Mouse (Mus musculus): Measurements from ENCODE around the gene Phf21a. TPM values are rescaled to one million over a fixed set of nuclear protein-coding genes. Genes with fewer than 3 reads are reported as not detected.

Gene Phf21a
- polyA plus RNA-seq, 1 experiment from 2014 or later = 37.2 TPM

DNA sequence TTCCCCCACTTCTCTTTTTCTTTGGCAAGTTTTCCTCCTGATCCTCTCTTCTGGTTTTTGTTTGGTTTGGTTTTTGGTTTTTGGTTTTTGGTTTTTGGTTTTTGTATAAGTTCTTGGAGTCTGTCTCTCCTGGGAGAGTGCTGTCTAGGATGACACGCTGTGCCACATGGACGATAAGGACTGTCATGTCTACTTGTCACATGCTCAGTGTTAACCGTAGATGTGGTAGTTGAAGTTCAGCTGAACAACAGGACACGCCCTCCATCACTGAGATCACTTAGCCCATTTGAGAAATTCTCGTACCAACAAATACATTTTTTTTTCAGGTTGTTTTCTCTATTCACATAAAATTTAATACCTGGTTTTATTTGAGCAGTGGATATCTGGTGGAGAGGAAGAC is 224.3 kb downstream of the Phf21a start:
- Histone ChIP-seq H3K9ac (no peak overlapping the region), H3K9me3 (no peaks in the 10 kb centered on the region), H3K27ac (replicated peaks) (no peak overlapping the region), H3K36me3 (peaks cover 5% of the 10 kb centered on the region; the same call in 1 of the 2 replicates), H3K27me3 (no peaks in the 10 kb centered on the region), H3K4me2 (no peak overlapping the region), H3K4me3 (no peak overlapping the region), H3K4me1 (replicated peaks) (no peaks in the 10 kb centered on the region; the same call in 1 of the 2 replicates)
- WGBS = 88% methylated on average over 5 of the region's 5 CpGs
- no peak for ATAC-seq (ENCODE audit: low FRiP score, low read depth)

DNA sequence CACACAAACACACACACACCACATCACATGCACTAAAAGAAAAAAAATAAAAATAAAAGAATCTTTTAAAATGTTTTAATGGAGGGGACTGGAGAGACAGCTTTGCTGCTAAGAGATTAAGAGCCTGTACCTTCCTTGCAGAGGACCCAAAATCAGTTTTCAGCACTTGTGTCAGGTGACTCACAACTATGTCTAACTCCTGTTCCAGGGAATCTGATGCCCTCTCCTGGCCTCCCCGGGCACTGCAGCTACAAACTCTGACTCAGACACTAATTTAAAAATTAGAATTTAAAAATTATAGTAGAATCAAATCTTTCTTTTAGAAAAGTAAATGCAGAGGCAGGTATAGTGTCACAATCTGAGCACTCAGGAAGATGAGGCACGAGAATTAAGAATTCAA is 229.8 kb downstream of the Phf21a start:
- no peaks in the 10 kb centered on the region for H3K4me1 ChIP-seq (replicated peaks)
- no peak overlapping the region for H3K4me2 ChIP-seq
- H3K9me3 ChIP-seq = no peaks in the 10 kb centered on the region
- H3K36me3 ChIP-seq = peaks cover 22% of the 10 kb centered on the region
- ATAC-seq (ENCODE audit: low FRiP score, low read depth) = no peak
- H3K4me3 ChIP-seq = no peak overlapping the region
- H3K9ac ChIP-seq = no peak overlapping the region
- WGBS = 87% methylated on average over 2 of the region's 2 CpGs
- H3K27ac ChIP-seq (replicated peaks) = no peak overlapping the region
- no peaks in the 10 kb centered on the region for H3K27me3 ChIP-seq

GRCm38 (mm10) chr2:92325676-92326075 is 232.8 kb downstream of the Phf21a start:
- H3K36me3 ChIP-seq = peaks cover 22% of the 10 kb centered on the region
- H3K9ac ChIP-seq = no peak overlapping the region

GRCm38 (mm10) chr2:92326221-92326620 is 233.3 kb downstream of the Phf21a start:
- Histone ChIP-seq H3K4me3 (no peak overlapping the region), H3K27me3 (no peaks in the 10 kb centered on the region), H3K9ac (no peak overlapping the region), H3K27ac (replicated peaks) (no peak overlapping the region), H3K9me3 (no peaks in the 10 kb centered on the region), H3K4me2 (no peak overlapping the region), H3K4me1 (replicated peaks) (no peaks in the 10 kb centered on the region), H3K36me3 (peaks cover 22% of the 10 kb centered on the region)
- WGBS = 95% methylated on average over 1 of the region's 1 CpGs
- no peak for ATAC-seq (ENCODE audit: low FRiP score, low read depth)

More at GRCm38 (mm10) chr2:92325676-92326075, 232.8 kb downstream of the Phf21a start:
- Histone ChIP-seq H3K27me3 (no peaks in the 10 kb centered on the region), H3K9me3 (no peaks in the 10 kb centered on the region), H3K4me1 (replicated peaks) (no peaks in the 10 kb centered on the region), H3K4me3 (no peak overlapping the region), H3K27ac (replicated peaks) (no peak overlapping the region), H3K4me2 (no peak overlapping the region)
- ATAC-seq (ENCODE audit: low FRiP score, low read depth) = no peak
- 86% methylated on average over 7 of the region's 7 CpGs for WGBS

GRCm38 (mm10) chr2:92327601-92328000 is 234.7 kb downstream of the Phf21a start:
- Histone ChIP-seq H3K9me3 (no peaks in the 10 kb centered on the region), H3K4me1 (replicated peaks) (no peaks in the 10 kb centered on the region), H3K9ac (no peak overlapping the region), H3K27me3 (no peaks in the 10 kb centered on the region), H3K27ac (replicated peaks) (no peak overlapping the region), H3K36me3 (peaks cover 16% of the 10 kb centered on the region), H3K4me2 (no peak overlapping the region), H3K4me3 (no peak overlapping the region)
- WGBS = 92% methylated on average over 4 of the region's 4 CpGs
- no peak for ATAC-seq (ENCODE audit: low FRiP score, low read depth)

- Histone ChIP-seq H3K27me3 (no peaks in the 10 kb centered on the region), H3K4me1 (replicated peaks) (no peaks in the 10 kb centered on the region), H3K27ac (replicated peaks) (no peak overlapping the region), H3K4me2 (no peak overlapping the region), H3K4me3 (no peak overlapping the region), H3K36me3 (peaks cover 13% of the 10 kb centered on the region), H3K9ac (no peak overlapping the region), H3K9me3 (no peaks in the 10 kb centered on the region)
- ATAC-seq (ENCODE audit: low FRiP score, low read depth) = no peak
- WGBS = 95% methylated on average over 8 of the region's 8 CpGs
Measured at GRCm38 (mm10) chr2:92328206-92328605, 235.3 kb downstream of the Phf21a start.

DNA sequence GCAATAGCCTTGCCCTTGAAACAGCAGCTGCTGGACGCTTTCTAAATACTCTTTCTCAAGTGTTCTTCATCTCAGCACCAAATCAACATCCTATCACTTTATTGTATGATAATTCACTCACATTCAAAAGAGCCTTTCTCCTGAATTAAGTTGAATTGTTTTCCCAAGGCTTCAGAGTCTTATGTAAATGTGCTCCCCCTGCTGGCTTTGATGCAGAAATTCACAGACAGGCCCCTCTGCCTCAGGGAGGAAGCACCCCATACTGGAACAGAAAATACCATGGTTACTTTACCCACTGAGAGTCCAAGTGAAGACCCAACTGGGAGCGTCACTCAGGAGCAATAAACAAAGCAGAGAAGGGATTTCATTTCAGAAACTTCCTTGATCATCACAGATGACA is 237.9 kb downstream of the Phf21a start:
- 54% methylated on average over 2 of the region's 2 CpGs for WGBS
- H3K27me3 ChIP-seq = no peaks in the 10 kb centered on the region
- no peak overlapping the region for H3K4me3 ChIP-seq
- H3K36me3 ChIP-seq = peaks cover 18% of the 10 kb centered on the region
- H3K9ac ChIP-seq = no peak overlapping the region
- H3K4me2 ChIP-seq = no peak overlapping the region
- H3K9me3 ChIP-seq = no peaks in the 10 kb centered on the region
- H3K4me1 ChIP-seq (replicated peaks) = no peaks in the 10 kb centered on the region
- H3K27ac ChIP-seq (replicated peaks) = no peak overlapping the region
- no peak for ATAC-seq (ENCODE audit: low FRiP score, low read depth)

GRCm38 (mm10) chr2:92331410-92331809 is 238.5 kb downstream of the Phf21a start:
- peaks cover 18% of the 10 kb centered on the region for H3K36me3 ChIP-seq
- H3K4me3 ChIP-seq = no peak overlapping the region
- H3K27me3 ChIP-seq = no peaks in the 10 kb centered on the region
- no peak overlapping the region for H3K27ac ChIP-seq (replicated peaks)
- H3K4me2 ChIP-seq = no peak overlapping the region
- H3K9me3 ChIP-seq = no peaks in the 10 kb centered on the region
- H3K9ac ChIP-seq = no peak overlapping the region
- H3K4me1 ChIP-seq (replicated peaks) = no peaks in the 10 kb centered on the region
- ATAC-seq (ENCODE audit: low FRiP score, low read depth) = no peak
- WGBS = 79% methylated on average over 2 of the region's 2 CpGs

- H3K36me3 ChIP-seq = peaks cover 18% of the 10 kb centered on the region
- no peaks in the 10 kb centered on the region for H3K4me1 ChIP-seq (replicated peaks)
- H3K27ac ChIP-seq (replicated peaks) = no peak overlapping the region
- no peak overlapping the region for H3K4me3 ChIP-seq
- WGBS = 92% methylated on average over 2 of the region's 2 CpGs
- no peak overlapping the region for H3K4me2 ChIP-seq
- ATAC-seq (ENCODE audit: low FRiP score, low read depth) = no peak
- H3K9me3 ChIP-seq = no peaks in the 10 kb centered on the region
- no peaks in the 10 kb centered on the region for H3K27me3 ChIP-seq
- H3K9ac ChIP-seq = no peak overlapping the region
Measured at GRCm38 (mm10) chr2:92331871-92332270, 239.0 kb downstream of the Phf21a start.

- ATAC-seq (ENCODE audit: low FRiP score, low read depth) = no peak
- Histone ChIP-seq H3K4me2 (no peak overlapping the region), H3K9ac (no peak overlapping the region), H3K4me3 (no peak overlapping the region), H3K27me3 (no peaks in the 10 kb centered on the region), H3K9me3 (no peaks in the 10 kb centered on the region), H3K4me1 (replicated peaks) (no peaks in the 10 kb centered on the region), H3K36me3 (peaks cover 14% of the 10 kb centered on the region), H3K27ac (replicated peaks) (no peak overlapping the region)
Measured at GRCm38 (mm10) chr2:92342418-92342817, 249.5 kb downstream of the Phf21a start.

DNA sequence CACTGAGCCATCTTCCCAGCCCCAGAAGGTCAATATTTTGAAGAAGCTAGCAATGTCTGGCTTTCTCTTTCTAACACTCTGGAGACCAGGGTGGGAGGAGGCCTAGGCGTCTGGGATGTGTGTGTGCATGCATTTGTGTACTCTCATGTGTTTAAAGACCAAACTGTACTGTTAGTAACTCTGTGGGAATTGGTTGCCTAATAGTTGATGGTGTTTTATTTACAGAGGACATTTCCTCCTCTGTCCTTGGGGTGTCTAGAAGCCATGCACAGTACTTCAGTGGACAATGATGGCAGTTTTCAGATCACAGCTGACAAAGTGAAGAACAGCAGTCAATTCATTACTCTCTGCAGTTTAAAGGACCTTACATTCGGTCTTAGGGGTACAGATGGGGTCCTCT is 254.3 kb downstream of the Phf21a start:
- Histone ChIP-seq H3K9me3 (no peaks in the 10 kb centered on the region), H3K4me2 (no peak overlapping the region), H3K27ac (replicated peaks) (no peak overlapping the region), H3K27me3 (no peaks in the 10 kb centered on the region), H3K4me1 (replicated peaks) (no peaks in the 10 kb centered on the region), H3K36me3 (peaks cover 31% of the 10 kb centered on the region), H3K9ac (no peak overlapping the region), H3K4me3 (no peak overlapping the region)
- 92% methylated on average over 2 of the region's 2 CpGs for WGBS
- no peak for ATAC-seq (ENCODE audit: low FRiP score, low read depth)

DNA sequence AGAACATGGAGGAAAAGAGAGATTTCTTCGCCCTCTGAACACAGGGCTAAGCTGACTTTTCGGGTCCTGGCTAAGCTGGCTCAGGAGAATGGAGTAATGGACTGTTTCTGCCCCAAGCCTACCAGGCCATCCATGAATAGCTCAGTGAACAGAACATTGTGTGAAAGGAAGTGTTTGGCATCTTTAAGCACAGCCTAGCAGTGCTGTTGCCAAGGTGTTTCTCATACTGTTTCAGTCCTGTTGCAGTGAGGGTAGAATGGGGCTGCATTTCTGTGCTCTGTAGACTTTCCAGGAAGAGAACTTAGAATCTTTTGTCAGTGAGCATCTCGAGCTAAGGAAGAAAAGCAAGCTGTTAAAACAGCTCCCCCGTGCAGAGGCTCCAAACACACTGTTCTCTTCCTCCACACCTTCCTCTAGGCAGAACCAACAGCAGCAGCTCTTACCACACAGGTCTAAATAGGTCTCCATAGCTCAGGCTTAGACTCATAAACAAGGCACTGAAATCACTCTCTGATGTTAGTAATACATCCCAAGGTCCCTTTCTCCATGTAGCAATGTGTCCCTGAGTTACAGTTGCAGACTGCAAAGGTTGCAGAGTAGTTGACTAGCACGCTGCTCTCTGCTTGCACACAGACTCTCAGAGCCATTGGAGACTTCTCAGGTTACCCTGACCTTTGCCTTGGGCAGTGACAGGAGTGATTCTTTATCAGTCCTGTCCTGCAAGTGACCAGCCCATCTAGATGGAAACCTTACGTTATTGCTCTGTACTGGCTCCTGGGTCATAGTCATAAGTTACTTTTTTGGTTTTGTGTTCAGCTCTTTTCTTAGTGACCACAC is 256.9 kb downstream of the Phf21a start:
- Histone ChIP-seq H3K9me3 (no peaks in the 10 kb centered on the region), H3K27ac (replicated peaks) (peak overlapping the region; percentile 42), H3K36me3 (peaks cover 33% of the 10 kb centered on the region), H3K4me3 (no peak overlapping the region), H3K4me1 (replicated peaks) (no peaks in the 10 kb centered on the region; the same call in 1 of the 2 replicates), H3K27me3 (no peaks in the 10 kb centered on the region), H3K4me2 (no peak overlapping the region), H3K9ac (no peak overlapping the region)
- no peak for ATAC-seq (ENCODE audit: low FRiP score, low read depth)
- 73% methylated on average over 6 of the region's 6 CpGs for WGBS

- 82% methylated on average over 5 of the region's 5 CpGs for WGBS
- ATAC-seq (ENCODE audit: low FRiP score, low read depth) = no peak
- Histone ChIP-seq H3K9ac (no peak overlapping the region), H3K36me3 (peaks cover 30% of the 10 kb centered on the region), H3K4me3 (no peak overlapping the region), H3K4me1 (replicated peaks) (no peaks in the 10 kb centered on the region; the same call in 1 of the 2 replicates), H3K27ac (replicated peaks) (no peak overlapping the region), H3K9me3 (no peaks in the 10 kb centered on the region), H3K27me3 (no peaks in the 10 kb centered on the region), H3K4me2 (no peak overlapping the region)
Measured at GRCm38 (mm10) chr2:92350686-92351085, 257.8 kb downstream of the Phf21a start.

Data from hindbrain, embryonic 15.5 days (tissue).